Mouse (Mus musculus) midbrain, embryonic 11.5 days (tissue): Measurements from ENCODE around the gene 4933428G20Rik. TPM values are rescaled to one million over a fixed set of nuclear protein-coding genes. Genes with fewer than 3 reads are reported as not detected.

ENCODE experiments used
- ATAC-seq: fragments of 200-750 bp; cut with Nextera tagmentation; 2 replicates; pipeline ENCODE4 v1.8.0; 2017; ENCODE audit warnings: moderate TSS enrichment, moderate library complexity; ENCODE audit not compliant: low FRiP score
- DNase-seq: peaks from one replicate; pipeline ENCODE4 v3.0.0; 2015; ENCODE audit warnings: low spot score; ENCODE audit errors: missing footprints
- H3K27ac ChIP-seq: fragments of 300-500 bp; sonication (generic); 2 replicates; pipeline ENCODE4 v1.5.1; 2014; ENCODE audit warnings: low read depth, low read length
- H3K27me3 ChIP-seq: fragments of 300-500 bp; sonication (generic); 2 replicates; pipeline ENCODE4 v1.6.1; 2014; ENCODE audit warnings: mild to moderate bottlenecking, low read length, moderate library complexity, mixed read lengths; ENCODE audit not compliant: control insufficient read depth, insufficient read depth
- H3K36me3 ChIP-seq: fragments of 300-500 bp; sonication (generic); 2 replicates; pipeline ENCODE4 v1.6.1; 2014; ENCODE audit warnings: mild to moderate bottlenecking, low read length, moderate library complexity, mixed read lengths; ENCODE audit not compliant: control insufficient read depth, insufficient read depth
- H3K4me1 ChIP-seq: fragments of 300-500 bp; sonication (generic); 2 replicates; pipeline ENCODE4 v1.6.1; 2014; ENCODE audit warnings: low read length; ENCODE audit not compliant: control insufficient read depth, insufficient read depth
- H3K4me2 ChIP-seq: fragments of 300-500 bp; sonication (generic); 2 replicates; pipeline ENCODE4 v1.6.1; 2014; ENCODE audit warnings: mild to moderate bottlenecking, moderate library complexity
- H3K4me3 ChIP-seq: fragments of 300-500 bp; sonication (generic); 2 replicates; pipeline ENCODE4 v1.5.1; 2014; ENCODE audit warnings: low read depth, low read length
- H3K9ac ChIP-seq: fragments of 300-500 bp; sonication (generic); 2 replicates; pipeline ENCODE4 v1.6.1; 2014; ENCODE audit warnings: low read length
- H3K9me3 ChIP-seq: fragments of 300-500 bp; sonication (generic); 2 replicates; pipeline ENCODE4 v1.6.1; 2016; ENCODE audit warnings: low read length; ENCODE audit not compliant: control insufficient read depth
- WGBS: fragments of 180-500 bp; shearing (Covaris S2); extraction: QIAGEN DNeasy Blood & Tissue Kit; methylation state at CpG from one replicate; pipeline ENCODE4 v1.1.7; 2014; 5-methylcytosine and 5-hydroxymethylcytosine counted together
- polyA plus RNA-seq: library from polyadenylated mRNA; unstranded; fragments of >200 nt; fragmentation: Nextera tagmentation; extraction: Ambion mirVana; gene quantifications from 2 replicates; pipeline ENCODE4 v1.2.1, GENCODE M21; 2014

4933428G20Rik gene
- polyA plus RNA-seq, 1 experiment from 2014 or later, result not detected

DNA sequence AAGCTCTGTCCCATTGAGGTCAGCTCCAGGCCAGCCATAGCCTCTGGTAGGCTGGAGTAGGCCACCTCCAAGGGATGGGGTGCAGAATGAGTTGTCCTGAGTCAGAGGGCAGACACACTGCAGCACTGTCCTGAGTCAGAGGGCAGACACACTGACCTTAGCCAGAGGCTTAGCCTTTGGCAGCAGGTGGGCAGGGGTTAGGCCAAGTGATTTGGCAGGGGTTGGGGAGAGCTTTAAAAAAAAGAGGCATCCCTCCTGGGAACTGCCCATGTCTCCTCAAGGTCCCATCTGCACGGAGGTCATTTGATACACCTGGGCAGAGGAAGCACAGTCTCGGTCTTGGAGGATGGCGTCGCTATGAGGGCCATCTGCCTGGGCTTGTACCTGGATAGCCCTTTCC is 36.1 kb downstream of the 4933428G20Rik start:
- no peaks in the 10 kb centered on the region for H3K9me3 ChIP-seq
- H3K4me2 ChIP-seq, result no peak overlapping the region
- no peaks in the 10 kb centered on the region; the same call in 1 of the 2 replicates for H3K4me1 ChIP-seq
- ATAC-seq, result no peak
- no peak overlapping the region for H3K27ac ChIP-seq
- WGBS, result 87% methylated on average over 4 of the region's 4 CpGs
- H3K27me3 ChIP-seq, result peaks cover 14% of the 10 kb centered on the region
- H3K4me3 ChIP-seq, result no peak overlapping the region
- H3K36me3 ChIP-seq, result 0 out of 2 replicates have a peak, but pooled peaks cover 2% of the 10 kb centered on the region
- H3K9ac ChIP-seq, result no peak overlapping the region
- no peak for DNase-seq

DNA sequence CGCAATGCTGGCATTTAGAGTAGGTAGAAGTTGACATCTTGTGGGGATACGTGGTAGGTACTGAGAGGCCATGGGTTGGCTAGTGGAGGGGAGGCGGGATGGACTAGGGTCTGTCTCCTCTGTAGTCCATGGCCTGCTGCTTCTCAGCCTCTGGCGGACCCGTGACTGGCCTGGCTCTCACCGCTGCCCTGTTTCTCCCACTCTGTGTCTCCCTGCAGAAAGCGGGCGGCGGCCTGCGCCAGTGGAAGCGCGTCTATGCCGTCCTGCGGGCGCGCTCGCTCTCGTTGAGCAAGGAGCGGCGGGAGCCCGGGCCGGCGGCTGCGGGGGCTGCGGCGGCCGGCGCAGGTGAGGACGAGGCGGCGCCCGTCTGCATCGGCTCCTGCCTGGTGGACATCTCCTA is 37.0 kb downstream of the 4933428G20Rik start:
- Histone ChIP-seq H3K4me1 (no peaks in the 10 kb centered on the region; the same call in 1 of the 2 replicates), H3K36me3 (0 out of 2 replicates have a peak, but pooled peaks cover 2% of the 10 kb centered on the region), H3K27me3 (peaks cover 14% of the 10 kb centered on the region), H3K9ac (no peak overlapping the region), H3K27ac (no peak overlapping the region), H3K4me3 (no peak overlapping the region), H3K9me3 (no peaks in the 10 kb centered on the region), H3K4me2 (no peak overlapping the region)
- ATAC-seq (no peak), DNase-seq (no peak)
- 42% methylated on average over 33 of the region's 33 CpGs for WGBS

DNA sequence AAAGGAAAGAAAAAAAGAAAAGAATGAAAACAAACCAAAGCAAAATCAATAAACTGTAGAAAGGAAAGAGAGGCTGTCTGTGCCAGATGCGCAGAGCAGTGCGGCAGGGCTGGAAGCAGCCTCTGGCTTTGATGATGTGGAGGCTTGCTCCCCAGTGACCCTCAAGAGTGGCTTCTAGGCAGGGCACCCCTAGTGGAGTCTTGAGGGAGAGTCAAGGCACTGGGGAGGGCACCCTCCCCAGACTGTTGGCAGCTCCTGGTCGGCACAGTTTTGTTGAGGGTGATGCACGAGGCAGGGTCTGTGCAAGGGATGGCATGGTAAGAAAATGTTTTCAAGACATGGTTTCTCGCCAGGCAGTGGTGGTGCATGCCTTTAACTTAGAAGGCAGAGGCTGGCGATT is 37.6 kb downstream of the 4933428G20Rik start:
- Histone ChIP-seq H3K4me2 (no peak overlapping the region), H3K36me3 (0 out of 2 replicates have a peak, but pooled peaks cover 2% of the 10 kb centered on the region), H3K4me3 (no peak overlapping the region), H3K27ac (no peak overlapping the region), H3K9ac (no peak overlapping the region), H3K27me3 (peaks cover 14% of the 10 kb centered on the region), H3K4me1 (no peaks in the 10 kb centered on the region; the same call in 1 of the 2 replicates), H3K9me3 (no peaks in the 10 kb centered on the region)
- ATAC-seq, result no peak
- no peak for DNase-seq
- 86% methylated on average over 6 of the region's 6 CpGs for WGBS

DNA sequence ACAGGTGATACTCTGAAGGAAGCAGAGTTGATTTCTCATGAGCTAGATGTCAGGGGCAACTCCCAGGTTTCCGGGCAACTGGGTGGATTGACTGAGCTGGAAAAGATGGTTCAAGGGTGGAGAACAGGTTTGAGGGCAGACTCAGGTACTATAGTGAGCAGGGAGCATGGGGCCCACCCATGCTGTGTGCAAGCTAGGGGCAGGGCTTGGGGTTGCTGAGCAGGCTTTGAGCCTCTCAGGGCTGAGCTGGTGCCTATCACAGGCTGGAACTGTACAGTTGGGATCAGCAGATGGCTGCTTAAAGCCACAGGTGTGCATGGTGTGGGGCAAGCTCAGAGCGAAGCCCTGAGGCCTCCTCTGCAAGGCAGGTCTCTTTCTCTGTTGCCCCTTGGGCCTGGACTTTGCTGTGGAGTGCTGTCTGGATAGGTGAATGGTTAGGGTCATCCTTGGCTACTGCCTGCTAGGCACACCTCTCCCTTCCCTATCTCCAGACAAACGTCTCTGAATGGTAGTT is 38.8 kb downstream of the 4933428G20Rik start:
- no peak overlapping the region for H3K4me2 ChIP-seq
- no peak for DNase-seq
- H3K4me1 ChIP-seq, result no peaks in the 10 kb centered on the region; the same call in 1 of the 2 replicates
- no peak overlapping the region for H3K4me3 ChIP-seq
- H3K36me3 ChIP-seq, result peaks cover 2% of the 10 kb centered on the region; the same call in 1 of the 2 replicates
- H3K9ac ChIP-seq, result no peak overlapping the region
- 85% methylated on average over 3 of the region's 3 CpGs for WGBS
- no peak for ATAC-seq
- H3K9me3 ChIP-seq, result no peaks in the 10 kb centered on the region
- peaks cover 14% of the 10 kb centered on the region for H3K27me3 ChIP-seq
- no peak overlapping the region for H3K27ac ChIP-seq

GRCm38 (mm10) chr11:97457120-97457519 is 43.0 kb downstream of the 4933428G20Rik start:
- DNase-seq (no peak), ATAC-seq (no peak)
- H3K4me2 ChIP-seq, result no peak overlapping the region
- H3K9ac ChIP-seq, result no peak overlapping the region
- H3K9me3 ChIP-seq, result no peaks in the 10 kb centered on the region
- H3K36me3 ChIP-seq, result peaks cover 2% of the 10 kb centered on the region; the same call in 1 of the 2 replicates
- WGBS, result 81% methylated on average over 4 of the region's 4 CpGs
- no peak overlapping the region for H3K27ac ChIP-seq
- H3K4me3 ChIP-seq, result no peak overlapping the region
- H3K4me1 ChIP-seq, result no peaks in the 10 kb centered on the region
- no peaks in the 10 kb centered on the region for H3K27me3 ChIP-seq

- Histone ChIP-seq H3K36me3 (no peaks in the 10 kb centered on the region; the same call in 1 of the 2 replicates), H3K4me2 (no peak overlapping the region), H3K9ac (peak overlapping the region; percentile 24; the same call in 1 of the 2 replicates), H3K27me3 (no peaks in the 10 kb centered on the region), H3K4me3 (no peak overlapping the region), H3K27ac (no peak overlapping the region), H3K9me3 (no peaks in the 10 kb centered on the region), H3K4me1 (peaks cover 14% of the 10 kb centered on the region)
- DNase-seq (no peak), ATAC-seq (no peak)
- WGBS, result 92% methylated on average over 15 of the region's 15 CpGs
Observed at GRCm38 (mm10) chr11:97451625-97452024, 48.5 kb downstream of the 4933428G20Rik start.

DNA sequence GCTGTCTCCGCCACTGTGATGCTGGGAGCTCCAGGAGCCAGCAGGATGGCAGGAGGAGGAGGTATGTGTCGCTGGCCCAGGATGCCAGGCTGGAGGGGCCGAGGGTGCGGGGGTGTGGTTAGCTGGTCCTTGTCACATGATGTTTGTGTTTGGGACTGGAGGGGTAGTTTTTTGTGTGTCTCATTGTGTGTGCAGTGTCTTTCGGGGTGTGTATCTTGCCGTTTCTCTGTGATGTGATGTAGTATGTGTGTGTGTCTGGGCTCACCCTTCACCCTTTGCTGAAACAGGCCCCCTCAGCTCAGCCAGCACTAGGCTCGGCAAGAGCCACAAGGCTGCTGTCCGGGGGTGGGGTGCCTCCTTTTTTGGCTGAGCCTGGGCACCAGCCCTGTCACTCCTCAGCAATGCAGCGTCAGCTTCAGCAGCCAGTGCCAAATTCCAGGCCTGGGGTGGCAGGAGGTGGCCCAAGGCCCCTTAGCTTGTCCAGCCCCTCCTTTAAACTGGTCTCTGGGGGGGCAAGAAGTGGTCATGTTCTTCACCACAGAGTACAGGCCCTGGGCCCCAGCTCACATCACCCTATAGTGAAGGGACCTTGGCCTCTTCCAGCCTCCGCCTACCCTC is 49.7 kb downstream of the 4933428G20Rik start:
- 32% methylated on average over 10 of the region's 10 CpGs for WGBS
- ATAC-seq, result peak; percentile 35
- Histone ChIP-seq H3K27me3 (no peaks in the 10 kb centered on the region), H3K9ac (peak overlapping the region; percentile 67), H3K4me2 (peak overlapping the region; percentile 58), H3K9me3 (no peaks in the 10 kb centered on the region), H3K27ac (no peak overlapping the region), H3K4me3 (peak overlapping the region; percentile 40), H3K36me3 (no peaks in the 10 kb centered on the region), H3K4me1 (peaks cover 14% of the 10 kb centered on the region)
- DNase-seq, result no peak

- Histone ChIP-seq H3K9me3 (no peaks in the 10 kb centered on the region), H3K4me3 (peak overlapping the region; percentile 40), H3K36me3 (no peaks in the 10 kb centered on the region), H3K27ac (no peak overlapping the region), H3K4me2 (peak overlapping the region; percentile 58), H3K4me1 (peaks cover 14% of the 10 kb centered on the region), H3K9ac (peak overlapping the region; percentile 67), H3K27me3 (no peaks in the 10 kb centered on the region)
- 19% methylated on average over 14 of the region's 15 CpGs for WGBS
- ATAC-seq, result peak; percentile 88
- DNase-seq, result peak; percentile 90
Observed at GRCm38 (mm10) chr11:97449601-97450293, 50.4 kb downstream of the 4933428G20Rik start.
